Mouse (Mus musculus): ENCODE results near the gene Ccl1.
A peak's percentile ranks its signal among the peaks of the same experiment; 100 is the strongest.

The Ccl1 gene

DNA sequence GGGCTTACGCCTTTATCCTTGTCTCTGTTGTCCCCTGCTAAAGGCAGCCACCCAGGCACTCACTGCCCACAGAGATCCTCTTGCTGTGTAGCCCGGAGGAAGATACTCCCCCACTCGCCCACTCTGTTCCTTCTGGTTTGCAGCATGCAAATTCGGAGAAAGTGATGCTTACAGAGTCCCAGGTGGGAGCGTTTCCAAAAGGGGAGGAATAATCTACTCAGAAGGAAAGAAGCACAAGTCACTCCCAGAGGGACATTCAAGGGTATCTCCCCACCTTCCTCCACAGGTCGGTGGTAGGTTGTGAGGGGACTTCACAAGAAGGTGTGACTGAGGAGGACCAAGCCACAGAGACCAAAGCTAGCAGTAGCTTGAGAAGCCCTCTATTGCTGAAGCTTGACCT, 100.3 kb downstream of the Ccl1 start:
- no peak for DNase-seq (ENCODE audit: low spot score in 2 of 2)

DNA sequence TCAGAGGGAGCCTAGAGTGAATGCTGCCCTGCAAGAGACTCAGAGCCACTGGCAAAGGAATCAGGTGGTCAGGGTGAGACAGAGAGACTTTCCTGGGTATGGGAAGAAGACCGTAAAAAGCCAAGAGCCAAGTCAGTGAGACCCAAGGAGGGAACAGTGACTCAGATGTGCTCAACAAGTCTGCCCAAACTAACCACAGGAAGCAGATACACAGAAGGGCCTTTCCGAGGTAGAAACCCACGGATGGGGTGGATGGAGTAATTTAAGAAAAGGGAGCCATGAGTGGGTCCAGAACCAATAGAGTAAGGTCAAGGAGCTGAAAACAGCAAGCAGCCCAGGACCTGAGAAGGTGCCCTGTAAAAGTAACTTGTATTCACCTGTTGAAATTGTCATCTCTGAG, 101.8 kb downstream of the Ccl1 start:
- DNase-seq (ENCODE audit: low spot score in 2 of 2) = no peak

DNA sequence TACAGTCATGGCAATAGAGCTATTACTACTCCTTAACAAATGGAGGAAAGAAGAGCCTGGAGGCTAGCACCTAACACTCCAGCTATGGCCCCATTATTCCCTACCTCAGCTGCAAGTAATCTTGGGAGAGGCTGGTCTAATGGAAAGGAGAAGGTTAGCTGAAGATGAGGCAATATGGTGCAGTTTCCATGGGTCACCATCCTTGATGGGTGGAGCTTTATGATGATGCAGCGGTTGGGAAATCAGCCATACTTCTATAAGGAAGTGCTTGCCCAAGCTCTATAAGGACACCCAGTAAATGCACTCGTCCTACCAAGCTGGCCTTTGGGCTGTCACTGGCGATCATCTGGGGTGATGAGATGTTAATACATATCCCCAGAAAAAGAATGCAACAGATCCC, 107.7 kb downstream of the Ccl1 start:
- no peak for DNase-seq (ENCODE audit: low spot score in 2 of 2)

DNA sequence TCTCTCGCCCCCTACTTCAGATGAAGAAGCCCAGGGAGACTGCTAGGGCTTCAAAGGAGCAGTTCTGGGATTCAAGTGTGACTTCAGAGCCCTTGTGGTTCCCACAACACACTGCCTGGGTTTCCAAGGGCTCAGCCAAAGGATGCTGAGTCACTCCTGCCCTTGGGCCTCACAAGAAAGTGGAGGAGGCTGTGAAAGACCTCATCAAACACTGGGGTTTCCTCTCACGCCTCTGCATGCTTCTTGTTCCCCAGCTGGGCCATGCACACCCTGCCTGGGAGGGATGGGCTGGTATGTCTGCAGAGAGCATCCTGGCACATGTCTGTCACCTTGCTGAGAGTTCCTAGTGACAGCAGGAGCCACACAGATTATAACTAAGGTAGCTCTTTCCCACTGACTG, 110.5 kb downstream of the Ccl1 start:
- DNase-seq (ENCODE audit: low spot score in 2 of 2) = no peak

DNA sequence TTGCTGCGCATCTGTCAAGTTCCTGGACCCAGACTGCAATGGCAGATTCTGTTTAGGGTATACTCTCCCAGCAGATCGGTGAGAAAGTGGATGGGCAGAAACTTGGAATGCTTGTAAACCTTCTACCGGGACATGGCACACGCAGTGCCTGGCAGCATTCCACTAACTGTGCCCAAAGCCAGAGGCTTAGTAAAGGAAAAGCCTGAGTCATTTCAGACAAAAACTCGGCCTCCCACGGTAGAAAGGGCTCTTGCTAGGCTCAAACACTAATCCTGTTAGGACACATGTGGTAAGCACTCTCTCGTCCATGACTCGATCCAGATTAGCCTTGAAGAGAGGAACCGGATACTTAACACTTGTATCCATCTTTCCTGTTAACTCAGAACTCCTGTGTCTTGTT, 111.7 kb downstream of the Ccl1 start:
- DNase-seq (ENCODE audit: low spot score in 2 of 2) = peak; percentile 16 to 32

DNA sequence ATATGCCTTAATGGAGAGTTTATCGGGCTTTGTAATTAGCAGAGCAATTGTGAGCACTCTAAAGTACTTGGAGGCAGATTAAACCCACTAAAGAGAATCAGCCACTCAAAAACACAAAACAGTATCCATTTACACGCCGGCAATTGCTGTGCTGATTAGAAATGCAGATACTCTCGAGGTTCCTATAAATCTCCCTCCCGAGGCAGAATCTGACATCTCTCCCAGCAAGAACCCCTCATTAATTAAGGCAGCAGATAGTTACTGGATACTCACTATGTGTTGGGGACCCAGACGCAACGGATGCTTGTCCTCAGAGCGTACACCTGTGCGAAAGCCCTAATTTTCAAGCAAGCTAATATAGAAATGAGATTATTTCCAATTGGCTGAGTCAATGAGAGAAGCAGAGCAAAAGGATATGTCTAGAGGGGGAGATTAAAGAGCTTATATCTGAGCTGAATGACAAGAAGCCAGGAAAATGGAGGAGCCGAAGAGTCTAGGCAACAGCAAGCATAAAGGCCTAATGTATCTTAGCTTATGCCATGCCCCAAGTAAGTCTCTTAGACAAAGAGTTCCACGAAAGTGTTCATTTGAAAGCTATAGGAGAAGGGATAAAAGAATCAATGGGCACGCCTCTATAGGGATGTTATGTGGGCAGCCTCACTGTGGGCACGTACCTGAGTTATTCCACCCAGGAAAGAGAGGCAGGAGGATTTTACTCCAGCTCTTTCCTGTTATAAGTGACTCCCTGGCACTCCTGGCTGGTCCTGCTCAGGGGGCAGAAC, 115.5 kb downstream of the Ccl1 start:
- no peak for DNase-seq (ENCODE audit: low spot score in 2 of 2)

DNA sequence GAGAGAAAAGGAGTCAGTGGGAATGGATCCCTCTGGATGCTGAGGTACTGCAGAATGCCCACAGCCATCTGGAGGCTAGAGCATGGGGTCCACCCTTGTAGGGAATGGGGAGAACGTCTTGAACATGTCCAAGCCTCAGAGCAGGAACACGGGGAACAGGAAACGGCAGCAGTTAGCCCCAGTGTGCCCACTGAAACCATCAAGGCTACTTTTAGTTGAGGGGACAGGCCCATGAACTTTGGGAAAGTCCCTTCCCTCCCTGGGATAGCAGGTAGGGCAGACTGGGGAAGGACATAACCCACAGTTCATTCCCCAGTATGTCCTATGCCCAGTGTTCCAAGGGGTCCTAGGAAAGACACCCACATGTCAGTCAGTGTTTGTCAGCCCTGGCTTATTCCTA, 119.8 kb downstream of the Ccl1 start:
- no peak for DNase-seq (ENCODE audit: low spot score in 2 of 2)

DNA sequence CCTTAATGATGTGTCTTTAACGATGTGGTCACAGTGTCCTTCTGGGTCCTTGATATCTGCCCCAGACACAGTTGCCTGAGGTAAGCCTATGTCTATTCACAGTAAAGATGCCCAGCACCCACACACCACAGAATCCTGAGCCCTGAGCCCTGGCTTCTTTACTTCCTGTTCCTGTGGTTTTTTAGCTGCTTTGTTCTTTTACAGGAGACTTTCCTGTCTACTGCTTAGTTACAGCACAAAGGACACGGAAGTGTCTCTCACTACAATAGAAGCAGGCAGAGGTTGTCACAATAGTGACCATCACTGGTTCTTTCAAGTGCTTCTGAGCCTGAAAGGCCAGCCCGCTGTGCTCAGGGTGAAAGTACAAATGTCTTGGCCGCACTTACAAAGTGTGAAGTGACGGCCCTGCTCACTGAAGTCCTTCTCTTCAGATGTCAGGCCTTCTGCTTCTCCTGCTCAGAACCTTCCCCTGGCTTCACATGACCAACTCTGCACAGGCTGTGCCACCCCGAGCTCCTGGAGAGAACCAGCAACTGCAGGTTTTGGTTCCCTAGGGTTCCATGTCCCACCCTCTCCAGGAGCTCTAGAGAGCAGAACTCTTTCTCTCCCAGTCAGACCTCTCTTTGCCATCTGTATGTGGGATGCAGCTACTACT, 122.1 kb downstream of the Ccl1 start:
- no peak for DNase-seq (ENCODE audit: low spot score in 2 of 2)

DNA sequence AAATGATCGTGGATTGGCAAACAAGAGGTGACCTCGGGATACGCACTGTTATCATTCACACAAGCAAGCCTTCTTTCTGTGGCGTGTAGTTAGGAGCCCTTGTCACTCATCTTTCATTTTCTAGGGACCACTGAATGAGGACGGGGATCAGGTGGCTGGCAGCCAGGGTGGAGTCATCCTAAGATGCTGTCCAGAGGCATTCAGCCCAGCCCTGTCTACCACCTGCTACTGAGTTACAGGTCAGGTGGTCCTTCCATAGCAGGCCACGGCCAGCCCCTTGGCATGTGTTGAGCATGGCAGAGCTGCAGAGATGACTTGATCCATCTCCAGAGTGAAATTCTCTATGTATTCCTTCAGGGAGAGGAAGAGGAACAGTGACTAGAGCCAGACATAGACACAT, 123.1 kb downstream of the Ccl1 start:
- no peak for DNase-seq (ENCODE audit: low spot score in 2 of 2)

DNA sequence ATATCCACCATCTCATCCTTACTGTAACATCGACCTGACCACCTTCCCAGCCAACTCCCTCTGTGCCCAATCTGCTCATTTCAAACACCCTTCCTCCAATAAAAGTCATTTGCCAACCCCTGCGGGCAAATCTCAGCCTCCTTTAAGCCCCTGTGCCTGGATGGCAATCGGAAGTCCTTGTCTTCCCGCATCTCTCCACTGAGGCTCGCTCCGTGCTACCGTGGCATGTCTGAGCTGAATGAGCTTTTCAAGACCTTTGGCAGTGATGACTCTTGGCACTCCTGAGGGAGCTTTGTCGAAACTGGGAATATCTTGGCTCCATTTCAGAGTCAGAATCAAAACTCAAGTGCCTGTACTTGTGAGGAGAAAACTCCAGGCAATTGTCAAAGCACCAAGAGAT, 124.2 kb downstream of the Ccl1 start:
- DNase-seq (ENCODE audit: low spot score in 2 of 2) = no peak

DNA sequence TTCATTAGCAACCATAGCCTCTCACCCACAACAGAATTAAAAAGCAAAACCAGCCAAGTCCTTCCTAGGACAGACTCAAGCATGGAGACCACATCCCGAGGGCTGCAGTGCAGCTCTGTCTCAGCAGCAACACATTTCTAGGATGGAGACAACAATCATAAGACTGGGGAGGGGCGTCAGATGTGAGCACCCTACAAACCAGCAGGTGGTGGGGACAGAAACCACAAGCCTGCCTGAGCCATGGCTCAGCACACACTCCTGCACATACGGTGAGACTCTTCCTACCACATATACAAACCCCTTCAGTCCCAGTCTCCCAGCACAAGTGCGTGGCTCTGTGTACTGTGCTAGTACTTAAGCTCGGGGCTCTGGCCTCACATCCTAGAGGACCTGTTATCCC, 127.3 kb downstream of the Ccl1 start:
- DNase-seq (ENCODE audit: low spot score in 2 of 2) = no peak

DNA sequence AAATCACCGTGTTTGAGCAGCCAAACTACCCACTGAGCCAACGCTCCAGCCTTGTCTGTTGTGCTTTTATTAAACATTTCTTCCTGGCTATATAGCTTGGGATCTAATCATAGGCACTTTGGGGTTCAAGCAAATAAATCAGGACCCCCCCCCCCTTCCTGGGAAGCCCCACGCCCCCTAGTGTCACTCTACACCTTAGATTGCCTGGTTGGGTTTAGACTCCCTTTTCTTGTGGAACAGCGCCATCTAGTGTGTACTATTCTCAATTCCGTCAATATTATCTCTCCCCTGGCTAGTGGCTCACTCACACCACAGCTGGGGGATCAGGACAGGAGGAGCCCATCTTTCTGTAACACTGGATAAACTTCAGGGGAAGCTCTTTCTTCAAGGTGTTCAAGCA, 127.8 kb downstream of the Ccl1 start:
- peak; percentile 33 to 56 for DNase-seq (ENCODE audit: low spot score in 2 of 2)

DNA sequence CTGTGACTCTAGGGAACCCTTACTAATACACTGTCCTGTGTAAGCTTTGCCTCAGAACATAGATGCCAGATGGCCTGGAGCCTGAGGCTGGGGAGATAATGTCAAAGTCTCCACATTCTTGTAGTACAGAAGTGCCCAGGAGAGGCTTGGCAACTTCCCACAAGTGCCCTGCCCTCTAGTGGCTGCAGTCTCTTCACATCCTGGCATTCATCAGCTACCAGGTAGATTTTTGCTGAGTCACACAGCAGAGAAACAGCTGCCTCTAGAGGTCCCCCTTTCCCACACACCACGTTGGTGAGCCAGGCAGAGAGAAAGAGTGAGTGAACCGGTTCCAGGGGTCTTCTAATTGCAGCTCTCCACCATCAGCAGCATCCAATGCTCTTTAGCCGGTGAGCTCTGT, 130.7 kb downstream of the Ccl1 start:
- DNase-seq (ENCODE audit: low spot score in 2 of 2) = peak; percentile 60 to 68

DNA sequence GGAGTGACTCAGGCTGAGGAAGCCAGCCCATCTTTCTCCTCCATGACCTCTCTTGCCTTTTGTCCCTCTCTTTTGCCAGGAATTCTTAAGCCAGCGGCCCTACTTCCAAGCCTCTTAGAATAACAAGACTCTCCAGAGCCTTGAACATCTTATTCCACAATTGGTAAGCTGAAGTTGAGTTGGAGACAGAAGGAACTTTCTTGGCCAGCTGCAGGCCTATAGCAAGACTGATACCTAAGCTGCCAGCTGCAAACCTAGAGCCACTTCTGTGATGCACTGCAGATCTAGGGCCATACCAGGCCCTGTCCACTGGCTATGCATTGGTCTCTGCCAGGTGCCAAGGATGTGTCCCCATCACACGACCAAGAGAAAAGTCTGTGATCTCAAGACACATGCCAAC, 132.0 kb downstream of the Ccl1 start:
- DNase-seq (ENCODE audit: low spot score in 2 of 2) = no peak

DNA sequence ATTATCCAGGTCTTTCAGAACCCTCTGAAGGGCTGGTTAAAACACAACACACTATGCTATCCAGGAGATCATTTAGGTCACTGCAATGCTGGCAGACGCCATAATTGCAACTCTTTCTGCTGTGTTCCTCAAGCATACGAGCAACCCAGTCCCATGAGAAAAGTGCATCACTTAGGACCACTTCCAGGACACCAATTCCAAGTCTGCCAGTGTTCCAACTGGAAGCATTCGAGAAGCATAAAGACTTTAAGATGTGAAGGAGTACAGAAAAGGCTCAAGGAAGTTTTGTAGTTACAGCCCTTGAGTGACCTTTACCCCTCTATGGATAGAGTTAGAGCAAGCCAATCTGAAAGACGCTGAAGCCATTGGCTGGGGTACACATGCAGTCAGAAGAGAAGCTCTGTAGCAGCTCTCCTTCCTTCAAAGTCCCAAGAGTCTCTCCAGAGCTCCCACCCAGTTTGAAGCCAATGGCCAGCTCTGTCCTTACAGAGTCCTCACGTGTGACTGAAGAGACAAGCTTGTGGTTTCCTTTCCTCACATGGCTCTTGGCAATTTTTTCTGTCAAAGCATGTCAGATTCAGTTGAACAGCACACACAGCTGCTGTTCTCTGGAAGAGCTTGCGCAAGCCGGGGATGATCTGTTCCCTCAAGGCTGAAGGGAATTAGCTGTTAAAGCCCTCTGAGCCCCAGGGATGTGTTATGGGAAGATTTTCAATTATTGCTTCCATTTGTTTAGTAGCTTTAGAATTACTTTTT, 134.0 kb downstream of the Ccl1 start:
- no peak for DNase-seq (ENCODE audit: low spot score in 2 of 2)

DNA sequence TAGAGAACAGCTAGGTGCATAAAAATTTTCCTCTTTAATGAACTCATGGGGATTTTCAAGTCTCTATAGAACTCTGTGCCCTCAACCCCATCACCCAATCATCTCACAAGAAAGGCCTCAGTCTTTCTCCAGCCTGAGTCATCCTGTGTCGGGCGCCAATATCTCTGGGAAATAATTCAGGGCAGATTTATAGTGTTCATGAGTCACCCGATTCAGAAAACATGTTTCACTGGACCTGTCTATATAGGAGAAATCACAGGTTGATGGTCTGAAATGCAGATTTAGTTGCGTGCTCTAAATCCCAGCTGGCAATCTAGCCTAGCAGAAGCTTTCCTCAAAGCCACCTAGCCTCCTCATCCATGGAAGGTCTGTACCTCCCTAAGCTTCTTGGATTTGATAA, 136.0 kb downstream of the Ccl1 start:
- DNase-seq (ENCODE audit: low spot score in 2 of 2) = no peak

DNA sequence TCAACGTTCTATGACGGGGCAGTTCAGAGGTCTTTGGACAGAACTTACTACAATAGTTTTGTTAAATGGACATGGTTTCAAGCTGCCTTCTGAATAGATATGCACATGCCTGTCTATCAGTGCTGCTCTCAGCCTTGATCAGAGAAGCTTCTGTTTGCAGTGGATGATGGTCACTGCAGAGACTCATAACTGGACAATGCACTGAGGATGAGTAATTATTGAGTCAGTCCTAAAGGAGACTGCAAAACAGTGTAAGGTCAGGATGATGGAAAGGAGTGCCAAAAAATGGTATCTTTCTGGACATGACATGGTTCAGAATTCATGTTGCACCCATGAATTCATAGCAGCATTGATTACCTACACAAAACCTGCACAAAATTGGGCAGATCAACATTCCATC, 137.2 kb downstream of the Ccl1 start:
- no peak for DNase-seq (ENCODE audit: low spot score in 2 of 2)

DNA sequence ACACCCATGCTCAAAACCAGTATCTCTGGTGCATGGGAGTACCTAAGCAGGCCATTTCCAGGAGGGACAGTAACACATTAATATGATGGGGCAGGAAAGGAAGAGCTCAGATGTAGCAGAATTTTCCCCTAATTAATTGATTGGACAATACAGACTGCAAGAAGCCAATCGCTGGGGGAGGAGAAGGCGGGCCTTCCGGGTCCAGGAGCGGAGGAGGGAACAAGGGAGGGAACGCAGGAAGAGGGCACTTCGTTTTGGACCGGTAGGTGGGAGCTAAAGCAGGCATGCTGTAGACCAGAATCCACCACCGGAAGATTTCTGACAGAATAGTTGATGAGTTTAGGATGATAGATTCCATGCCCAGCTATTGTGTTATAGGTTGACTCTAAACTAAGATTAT, 142.2 kb downstream of the Ccl1 start:
- no peak for DNase-seq (ENCODE audit: low spot score in 2 of 2)

DNA sequence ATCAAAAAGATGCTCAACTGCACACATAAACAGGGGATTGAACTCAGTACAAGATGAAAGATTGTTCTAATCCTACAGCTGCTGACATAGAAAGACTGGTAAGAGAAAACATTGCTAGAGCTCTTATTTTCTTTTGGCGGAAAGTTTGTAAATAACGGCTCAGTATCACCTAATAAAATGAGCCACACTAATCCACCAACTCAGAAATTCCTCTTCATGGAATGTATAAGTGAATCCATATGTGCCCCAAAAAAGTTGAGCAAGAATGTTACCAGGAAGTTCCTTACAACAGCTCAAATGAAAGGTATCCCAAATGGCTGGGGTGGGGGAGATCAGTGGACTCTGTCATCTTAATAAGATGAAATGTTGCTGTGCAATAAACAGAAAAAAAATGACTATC, 146.4 kb downstream of the Ccl1 start:
- no peak for DNase-seq (ENCODE audit: low spot score in 2 of 2)

DNA sequence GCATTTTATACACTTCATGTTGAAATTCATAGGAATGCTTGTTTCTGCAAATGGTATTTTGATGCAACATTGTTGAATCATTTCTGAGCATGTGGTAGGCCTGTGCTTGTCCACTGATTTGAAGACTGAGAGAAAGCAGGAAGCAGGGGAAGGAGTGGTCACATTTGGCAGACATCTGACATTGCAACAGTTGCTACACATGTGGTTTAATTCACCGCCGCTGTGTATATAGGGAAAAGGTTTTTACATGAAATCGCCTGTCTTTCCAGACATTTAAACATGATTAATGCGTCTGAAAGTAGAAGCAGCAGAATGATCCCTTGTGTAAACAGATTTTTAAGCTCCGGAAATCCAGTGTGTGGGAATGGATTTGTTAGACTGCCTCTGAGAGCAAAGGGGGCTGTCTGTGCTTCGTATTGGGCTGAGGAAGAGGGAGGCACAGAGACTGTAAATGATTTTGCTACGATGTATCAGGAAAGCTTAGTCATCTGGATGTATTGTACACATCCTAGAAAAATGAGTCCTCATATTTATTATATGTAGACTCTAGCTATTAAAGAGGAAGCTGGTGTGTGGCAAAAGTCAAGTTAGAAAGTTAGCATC, 165.9 kb downstream of the Ccl1 start:
- DNase-seq (ENCODE audit: low spot score in 2 of 2) = no peak

DNA sequence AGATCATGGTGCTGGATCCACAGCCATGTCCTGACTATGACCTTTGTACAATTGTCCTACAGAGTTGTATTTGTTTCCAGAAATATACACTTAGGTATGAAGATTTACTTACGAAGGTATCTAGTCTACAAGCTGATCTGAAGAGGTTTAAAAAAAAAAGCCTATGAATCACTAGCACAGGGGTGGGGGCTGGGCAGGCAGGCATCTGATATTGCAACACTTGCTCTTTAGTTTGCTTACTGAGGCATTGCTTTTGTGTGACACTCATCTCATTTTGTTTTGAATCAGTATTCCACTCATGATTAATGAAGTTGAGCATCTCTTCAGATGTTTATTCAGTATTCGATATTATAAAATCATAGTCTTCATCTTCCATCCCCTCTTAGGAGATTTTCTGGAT, 169.3 kb downstream of the Ccl1 start:
- DNase-seq (ENCODE audit: low spot score in 2 of 2) = no peak

DNA sequence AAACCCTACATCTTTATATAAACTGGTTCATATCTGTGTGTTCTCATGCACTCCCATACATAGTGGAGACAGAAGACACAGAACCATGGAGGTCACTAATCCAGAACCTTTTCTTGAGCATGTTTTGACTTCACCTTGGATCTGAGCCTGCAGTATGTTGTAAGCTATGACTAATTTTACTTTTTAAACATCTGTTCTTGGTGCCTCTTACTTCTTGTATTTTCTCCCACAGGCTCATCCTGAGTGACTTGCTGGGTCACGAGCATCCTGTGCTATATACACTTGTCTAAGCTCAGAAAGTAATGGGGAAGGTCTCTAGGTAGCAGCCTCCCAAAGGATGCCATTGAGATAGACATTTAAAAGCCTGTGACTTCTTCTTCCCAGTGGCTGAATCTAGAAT, 172.5 kb downstream of the Ccl1 start:
- no peak for DNase-seq (ENCODE audit: low spot score in 2 of 2)

Measured in right cerebral cortex, adult 2 months (tissue).